Mouse (Mus musculus) kidney, postnatal 4 days (tissue): Measurements from ENCODE around the gene Mmp8.

Source experiments
- DNase-seq, 2 experiments: peaks; one replicate each; pipeline ENCODE4 v3.0.0; 2021; ENCODE audit warnings: mixed read lengths in 2 of 2

The Mmp8 gene

DNA sequence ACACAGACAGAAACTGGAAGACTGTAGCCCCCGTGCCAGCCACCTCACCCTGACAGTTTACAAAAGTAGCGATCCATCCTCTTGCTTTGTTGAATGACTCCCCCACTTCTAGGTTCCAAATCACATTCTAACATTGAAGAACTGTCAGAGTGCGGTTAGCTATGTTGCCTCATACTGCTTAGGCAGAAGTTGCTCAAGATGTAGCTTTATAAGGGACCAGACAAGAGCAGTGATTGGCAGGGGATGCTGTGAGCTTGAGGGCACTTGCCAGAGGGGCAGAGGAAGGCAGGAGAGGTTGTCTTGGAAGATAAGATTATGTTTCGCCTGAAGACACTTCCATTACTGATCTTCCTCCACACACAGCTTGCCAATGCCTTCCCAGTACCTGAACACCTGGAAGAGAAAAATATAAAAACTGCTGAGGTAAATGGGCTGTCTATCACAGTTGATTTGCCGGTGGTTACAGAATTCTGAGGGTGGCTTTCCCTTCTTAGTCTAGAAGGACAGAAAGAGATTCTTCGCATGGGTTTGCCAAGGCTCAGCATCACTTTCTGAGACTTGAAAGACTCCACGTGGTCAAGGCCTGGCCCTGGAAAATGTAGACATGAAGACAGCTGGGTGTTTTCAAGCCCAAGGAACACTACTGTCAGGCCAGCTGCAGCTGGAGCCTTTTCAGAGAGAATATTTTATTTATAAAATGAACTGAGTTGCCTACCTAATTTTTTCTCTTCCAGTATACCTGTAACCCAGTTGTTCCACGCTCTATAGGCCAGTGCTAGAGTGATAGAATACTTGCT is at the start of gene Mmp8:
Gene Mmp8 (plus strand): TSS at position 236 of the 797 bp plus-strand sequence.
- no peak for DNase-seq

DNA sequence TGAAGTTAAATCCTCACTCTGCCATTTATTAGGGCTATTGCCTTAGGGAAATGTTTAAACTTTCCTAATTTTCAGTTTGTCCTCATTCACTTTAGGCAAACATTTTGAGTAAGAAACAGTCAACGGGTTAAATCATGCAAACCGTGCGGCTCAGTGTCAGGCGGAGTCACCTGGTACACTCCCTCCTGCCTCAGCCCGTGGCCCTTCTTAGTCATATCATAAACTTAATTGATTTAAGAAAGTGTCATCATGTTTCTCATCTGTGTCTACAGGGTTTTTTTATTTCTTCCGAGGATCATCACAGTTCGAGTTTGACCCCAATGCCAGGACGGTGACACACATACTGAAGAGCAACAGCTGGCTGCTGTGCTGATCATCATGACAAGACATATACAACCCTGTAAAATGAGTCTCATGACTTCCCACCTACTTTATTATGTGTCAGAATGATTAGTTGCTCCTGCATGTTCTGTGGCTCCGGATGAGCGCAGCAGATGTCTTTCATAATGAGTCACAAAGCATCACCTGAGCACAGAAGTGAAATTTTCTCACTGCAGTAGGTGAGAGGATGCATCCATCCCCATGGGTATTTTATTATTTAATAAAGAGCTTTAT is 48.5 kb upstream of the Mmp8 start:
- no peak for DNase-seq

DNA sequence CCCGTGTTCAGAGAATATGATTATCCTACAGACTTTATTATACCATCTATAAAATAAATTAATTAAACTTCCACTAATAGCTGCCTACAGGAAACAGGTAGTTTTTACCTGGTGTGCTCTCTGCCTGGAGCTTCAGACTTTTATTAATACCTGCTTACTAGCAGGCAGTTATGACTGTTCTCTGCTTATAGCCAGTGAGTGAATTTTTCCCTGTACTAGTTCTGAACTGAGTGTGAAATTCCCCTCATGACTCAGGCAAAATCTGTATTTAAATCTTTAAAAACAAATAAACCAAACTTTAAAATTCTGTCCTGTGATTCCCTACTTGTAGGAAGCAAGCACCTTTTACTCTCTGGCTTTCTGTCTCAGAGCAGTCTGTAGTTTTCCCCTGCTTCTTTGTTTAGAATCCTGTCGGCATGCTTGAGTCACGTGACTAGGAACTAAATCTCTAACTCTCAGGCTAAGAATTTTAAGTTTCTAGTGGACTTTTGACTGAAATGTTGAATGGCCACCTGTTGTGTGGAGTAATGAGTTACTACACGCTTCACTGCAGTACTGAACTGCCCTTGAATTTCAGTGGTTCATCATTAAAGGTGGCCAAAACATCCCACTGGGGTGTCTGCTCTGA is 40.2 kb upstream of the Mmp8 start:
- no peak for DNase-seq

DNA sequence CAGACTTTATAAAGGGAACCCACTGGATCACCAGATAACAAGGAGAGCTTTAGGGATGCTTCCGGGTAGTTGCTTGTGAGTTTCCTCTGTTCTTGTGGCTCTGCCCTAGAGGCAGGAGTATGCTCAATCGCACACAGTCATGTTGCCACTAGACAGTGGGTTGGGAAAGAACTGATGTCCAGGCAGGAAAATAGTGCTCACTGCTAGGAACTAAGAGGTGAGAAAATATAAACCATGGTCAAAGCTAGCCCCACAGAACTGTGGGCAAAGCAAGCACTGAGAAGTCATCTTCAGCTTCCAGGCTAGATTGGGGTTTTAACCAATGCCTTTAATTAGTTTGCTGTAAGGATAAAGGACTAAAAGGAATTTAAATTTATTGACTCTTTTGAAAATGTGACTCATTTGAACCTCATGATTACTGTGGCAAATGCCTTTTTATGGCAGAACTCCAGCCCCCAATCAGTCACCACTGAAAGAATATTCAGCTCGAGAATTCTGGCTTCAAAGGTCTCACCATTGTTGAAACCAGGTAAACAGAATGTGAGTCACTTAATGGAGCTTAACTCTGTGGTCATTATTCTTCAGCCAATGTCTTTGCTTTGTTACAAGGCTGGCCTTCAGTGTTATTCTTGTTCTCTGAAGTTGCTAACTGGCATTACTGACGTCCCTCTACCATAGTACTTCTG is 31.9 kb upstream of the Mmp8 start:
- no peak for DNase-seq

DNA sequence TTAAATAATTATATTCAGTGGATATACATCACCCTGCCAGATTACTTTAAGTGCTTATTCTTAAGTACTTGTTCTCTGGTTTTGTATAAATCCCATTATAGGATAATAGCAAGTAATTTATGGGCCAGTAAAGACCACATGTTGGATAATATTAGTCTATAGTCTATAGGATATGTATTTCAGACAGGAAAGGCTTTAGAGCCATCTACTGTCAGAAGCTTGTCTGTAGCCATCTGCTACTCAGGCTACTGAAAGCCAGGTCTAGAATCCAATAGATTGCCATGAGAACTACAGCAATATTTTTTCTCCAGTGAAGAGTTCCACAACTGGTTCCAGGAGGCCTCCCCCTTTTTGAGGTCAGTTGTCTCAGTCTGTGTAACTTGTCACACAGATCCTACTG is 15.5 kb upstream of the Mmp8 start:
- no peak for DNase-seq

DNA sequence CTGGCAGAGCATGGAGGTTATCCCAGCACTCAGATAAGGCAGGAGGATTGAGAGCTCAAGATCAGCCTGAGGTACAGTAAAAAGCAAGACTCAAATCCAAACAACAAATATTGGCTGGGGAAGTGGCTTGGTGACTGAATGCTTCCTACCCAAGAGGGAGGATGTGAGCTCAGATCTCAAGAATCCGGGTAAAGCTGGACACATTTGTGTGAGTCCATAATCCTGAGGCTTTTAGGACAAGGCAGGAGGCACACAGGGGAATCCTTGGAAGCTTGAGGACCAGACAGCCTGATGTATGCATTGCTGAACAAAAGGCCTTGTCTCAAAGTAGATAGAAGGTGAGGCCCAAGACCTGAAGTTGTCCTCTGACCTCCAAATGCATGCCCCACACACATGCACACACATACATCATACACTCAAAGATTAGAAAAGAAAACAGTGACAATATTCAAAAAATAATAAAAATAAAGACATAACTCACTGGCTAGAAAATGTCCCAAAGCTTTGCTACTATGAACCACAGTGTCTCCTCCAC is 13.3 kb upstream of the Mmp8 start:
- peak in 1 of 2 experiments; percentile 12 for DNase-seq

DNA sequence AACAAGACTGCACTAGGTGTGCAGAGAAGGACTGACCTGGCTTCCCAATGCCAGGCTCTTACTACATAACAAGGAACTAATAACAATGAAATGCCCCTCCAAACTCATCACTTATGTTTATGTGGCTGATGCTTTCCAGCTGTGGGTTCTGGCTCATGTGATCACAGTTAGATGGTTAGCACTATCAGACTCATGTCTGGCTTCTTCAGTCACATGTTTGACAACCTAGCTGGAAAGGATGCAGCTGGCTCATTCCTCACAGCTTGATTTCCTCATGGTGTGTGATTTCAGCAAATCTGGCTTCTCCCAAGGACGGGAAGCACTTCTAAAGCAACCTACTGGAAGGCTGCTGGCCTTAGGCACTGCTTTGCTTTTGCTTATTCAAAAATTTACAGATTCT is 12.8 kb upstream of the Mmp8 start:
- peak; percentile 78 to 80 for DNase-seq

DNA sequence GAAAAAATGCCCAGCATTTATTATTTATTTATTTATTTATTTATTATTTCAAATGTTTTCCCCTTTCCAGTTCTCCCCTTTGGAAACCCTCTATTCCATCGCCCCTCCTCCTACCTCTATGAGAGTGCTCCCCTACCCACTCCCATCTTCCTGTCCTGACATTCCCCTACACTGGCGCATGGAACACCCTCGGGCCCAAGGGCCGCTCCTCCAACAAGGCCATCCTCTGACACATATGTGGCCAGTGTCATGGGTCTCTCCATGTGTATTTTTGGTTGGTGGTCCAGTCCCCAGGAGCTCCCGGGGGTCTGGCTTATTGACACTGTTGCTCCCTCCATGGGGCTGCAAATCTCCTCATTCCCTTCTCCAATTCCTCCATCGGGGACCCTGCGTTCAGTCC is 12.3 kb upstream of the Mmp8 start:
- DNase-seq = no peak

DNA sequence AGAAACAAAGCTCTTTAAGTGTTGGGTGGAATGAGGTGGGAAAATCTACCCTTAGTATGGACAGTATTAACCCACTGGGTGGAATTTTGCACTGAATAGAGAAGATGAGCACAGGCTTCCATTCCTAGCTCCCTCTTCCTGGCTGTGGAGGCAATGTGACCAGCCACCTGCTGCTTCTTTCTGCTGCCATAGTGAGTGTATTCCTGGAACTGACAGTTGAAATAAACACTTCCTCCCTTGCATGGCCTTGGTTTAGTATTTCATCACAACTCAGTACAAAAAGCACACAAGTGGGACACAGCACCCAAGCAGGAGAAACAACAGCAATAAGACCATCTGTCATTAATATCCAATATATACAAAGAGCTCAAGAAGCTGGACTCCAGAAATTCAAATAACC is 6.3 kb upstream of the Mmp8 start:
- DNase-seq = no peak

DNA sequence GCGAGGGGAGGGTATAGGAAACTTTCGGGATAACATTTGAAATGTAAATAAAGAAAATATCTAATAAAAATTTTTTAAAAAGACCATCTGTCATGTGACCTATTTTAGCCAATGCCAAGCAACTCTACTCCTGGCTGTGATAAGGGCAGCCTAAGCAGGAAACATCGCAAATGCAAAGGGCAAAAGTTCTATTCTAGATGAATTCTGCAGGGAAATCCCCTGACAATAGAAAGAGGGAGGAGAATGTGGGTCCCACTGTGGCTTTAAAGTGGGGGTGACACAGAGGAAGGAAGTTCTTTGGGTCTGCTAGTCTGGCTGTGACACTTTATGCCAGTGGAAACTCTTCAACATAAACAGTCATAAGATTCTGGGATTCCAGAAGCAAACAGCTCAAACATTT is 4.7 kb upstream of the Mmp8 start:
- no peak for DNase-seq

DNA sequence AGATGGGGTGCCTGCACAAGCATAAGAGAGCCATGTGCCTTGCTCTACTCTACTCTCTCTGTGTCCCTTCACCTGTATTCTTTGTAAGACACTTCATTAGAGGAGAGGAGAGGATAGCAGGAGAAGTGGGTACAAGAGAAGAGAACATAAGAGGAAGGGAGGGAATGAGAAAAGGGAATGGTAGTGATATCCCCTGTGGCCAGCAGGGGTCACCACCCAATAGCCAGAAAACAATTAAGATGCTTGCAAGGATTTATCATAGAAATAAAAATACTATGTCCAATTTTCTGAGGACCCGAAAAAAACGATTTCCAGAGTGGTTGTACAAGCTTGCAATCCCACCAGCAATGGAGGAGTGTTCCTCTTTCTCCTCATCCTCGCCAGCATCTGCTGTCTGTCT is 3.9 kb upstream of the Mmp8 start:
- peak; percentile 53 to 59 for DNase-seq

DNA sequence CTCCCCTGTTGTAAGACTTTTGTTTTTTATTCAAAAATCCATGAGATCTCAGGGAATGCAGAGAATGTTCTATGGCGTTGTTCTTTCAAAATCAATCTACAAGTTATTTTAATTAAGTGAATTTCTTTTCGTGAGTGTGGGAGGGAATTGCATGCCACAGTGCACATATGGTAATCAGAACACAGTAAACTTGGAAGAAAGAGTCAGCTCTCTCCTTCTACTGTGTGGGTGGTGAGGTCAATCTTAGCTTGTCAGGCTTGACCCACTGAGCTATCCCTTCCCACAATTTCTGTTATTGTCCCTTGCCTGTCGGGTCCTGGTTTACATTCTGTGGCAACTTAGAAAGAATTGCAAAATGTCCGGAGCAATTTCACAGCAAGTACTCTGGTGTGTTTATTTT is 1.8 kb downstream of the Mmp8 start:
- no peak for DNase-seq

DNA sequence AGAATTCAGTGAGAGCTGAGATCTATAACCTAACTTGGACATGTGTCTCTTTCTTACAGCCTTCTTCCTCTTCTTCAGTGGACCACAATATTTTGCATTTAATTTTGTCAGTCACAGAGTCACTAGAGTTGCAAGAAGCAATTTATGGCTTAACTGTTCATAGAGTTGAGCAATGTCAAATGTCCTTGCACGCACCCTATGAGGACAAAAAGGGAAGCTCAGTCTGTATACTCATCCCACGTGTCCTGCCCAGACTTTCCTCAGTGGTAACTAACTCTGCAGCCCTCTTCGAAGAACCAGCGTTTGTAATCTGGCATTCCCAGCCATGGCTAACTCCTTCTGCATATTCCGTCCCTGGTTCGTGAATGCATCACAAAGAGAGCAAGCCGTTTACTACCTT is 9.1 kb downstream of the Mmp8 start:
- DNase-seq = no peak

DNA sequence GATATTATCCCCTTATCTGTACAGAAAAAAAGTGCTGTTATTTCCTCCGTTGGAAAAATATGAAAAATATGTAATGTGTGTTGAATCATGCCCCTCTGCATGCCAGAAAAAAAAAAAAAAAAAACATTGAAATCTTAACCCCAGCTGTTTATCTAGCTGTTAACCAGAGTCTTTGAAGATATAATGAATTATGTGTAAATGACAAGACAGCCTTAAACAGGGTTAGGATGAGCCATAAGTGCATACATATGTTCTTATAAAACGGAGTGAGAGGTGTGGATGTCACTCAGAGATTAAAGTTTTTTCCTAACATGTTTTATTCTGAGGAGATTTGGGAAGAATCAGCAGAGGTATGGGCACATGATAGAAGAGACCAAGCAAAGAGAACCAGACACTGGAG is 9.7 kb downstream of the Mmp8 start:
- DNase-seq = no peak

DNA sequence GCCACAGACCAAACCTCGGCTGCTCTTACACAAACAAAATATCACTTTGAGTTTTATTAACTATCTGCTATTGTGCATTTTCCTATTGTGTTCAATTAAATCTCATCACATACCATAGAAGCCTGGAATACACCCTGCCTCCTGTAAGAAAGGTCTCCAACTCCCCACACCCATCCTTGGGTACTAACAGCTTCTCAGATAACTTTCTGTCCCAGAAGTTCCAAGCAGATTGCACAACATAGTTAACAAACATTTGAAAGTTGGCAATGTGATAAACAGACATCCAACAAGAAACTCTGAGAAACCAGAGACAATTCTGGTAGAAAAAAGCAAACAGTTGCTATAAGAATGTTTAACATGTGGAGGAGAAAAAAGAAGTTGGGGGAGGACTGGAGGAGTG is 12.2 kb downstream of the Mmp8 start:
- DNase-seq = no peak

DNA sequence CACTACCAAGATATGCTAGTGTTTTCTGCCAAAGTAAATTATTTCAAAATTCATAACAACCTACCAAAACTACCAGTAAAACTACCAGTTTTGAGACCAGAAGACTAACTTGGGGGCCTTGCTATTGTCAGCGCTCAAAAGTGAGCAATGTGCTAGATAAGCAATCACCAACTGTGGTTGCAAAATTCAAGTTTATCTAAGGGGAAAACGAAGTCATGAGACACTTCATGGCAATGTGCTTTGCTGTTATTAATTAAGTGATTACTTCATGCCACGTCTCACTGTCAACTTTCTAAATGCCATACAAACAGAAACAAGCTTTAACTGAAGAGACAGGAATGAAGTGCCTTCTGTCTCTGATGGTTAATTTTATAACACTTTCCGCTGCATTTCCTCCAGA is 12.9 kb downstream of the Mmp8 start, which contains the start of gene Mmp27:
Gene Mmp27 (plus strand): TSS at position 235 of the 400 bp plus-strand sequence.
- no peak for DNase-seq

DNA sequence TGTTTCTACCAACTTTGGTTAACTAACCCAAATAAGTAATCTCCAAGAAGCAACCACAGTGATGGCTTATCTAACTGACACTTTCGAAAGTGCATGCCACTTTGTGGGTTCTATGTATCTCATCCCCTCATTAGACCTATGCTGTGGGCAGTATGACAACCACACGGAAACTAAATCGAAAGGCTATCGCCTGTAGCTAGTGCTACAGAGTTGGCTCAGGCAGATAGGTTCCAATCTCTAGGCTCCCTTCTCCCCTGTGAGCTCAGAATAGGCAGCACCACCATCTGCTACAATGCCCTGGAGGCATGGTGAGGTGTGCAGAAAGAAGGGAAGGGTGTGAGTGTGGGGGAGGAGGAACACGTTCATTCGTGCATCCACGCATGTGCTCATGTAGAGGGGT is 13.9 kb downstream of the Mmp8 start:
- DNase-seq = no peak

DNA sequence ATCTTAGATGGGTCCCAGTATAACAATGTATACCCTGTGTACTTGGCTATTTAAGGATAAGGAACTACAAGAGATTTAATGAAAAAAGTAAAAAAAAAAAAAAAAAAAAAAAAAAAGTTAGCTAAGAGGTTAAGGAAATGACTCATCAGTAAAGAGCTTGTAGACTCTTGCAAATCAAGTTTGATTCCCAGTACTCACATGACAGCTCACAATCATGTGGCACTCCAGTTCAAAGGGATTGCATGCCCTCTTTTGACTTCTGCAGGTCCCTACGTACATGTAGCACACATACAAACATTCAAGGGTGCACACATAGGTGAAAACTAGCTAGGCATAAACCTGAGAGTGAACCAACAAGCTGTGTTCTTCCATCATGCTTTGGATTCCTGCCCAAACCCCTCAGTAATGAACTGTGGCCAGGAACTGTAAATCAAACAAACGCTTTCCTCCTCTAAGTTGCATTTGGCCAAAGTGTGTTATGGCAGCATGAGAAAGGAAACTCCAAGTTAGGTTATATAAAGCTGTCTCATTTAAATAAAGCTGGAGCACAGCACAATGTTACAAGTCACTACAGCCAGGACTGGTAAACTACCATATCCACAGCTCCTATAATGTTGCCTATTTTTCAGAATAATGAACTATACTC is 14.5 kb downstream of the Mmp8 start:
- peak in 1 of 2 experiments; percentile 10 for DNase-seq

DNA sequence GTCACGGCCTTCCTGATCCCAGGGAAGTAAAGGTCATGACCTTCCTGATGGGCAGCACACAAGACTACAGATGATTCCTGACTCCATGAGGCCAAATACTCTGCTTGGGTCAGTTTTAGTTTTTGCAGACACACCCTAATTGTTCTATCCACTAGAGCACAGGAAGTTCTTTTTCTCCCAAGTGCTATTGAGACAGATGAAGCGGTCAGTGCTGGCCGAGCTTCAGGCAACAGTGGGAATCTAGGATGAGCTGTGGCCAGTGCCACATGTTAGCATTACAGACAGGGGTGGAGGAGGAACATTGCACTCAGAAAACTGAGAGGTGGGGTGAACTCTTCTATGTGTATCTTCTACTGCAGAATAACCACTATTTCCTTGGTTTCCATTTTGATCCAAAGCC is 17.3 kb downstream of the Mmp8 start:
- no peak for DNase-seq

DNA sequence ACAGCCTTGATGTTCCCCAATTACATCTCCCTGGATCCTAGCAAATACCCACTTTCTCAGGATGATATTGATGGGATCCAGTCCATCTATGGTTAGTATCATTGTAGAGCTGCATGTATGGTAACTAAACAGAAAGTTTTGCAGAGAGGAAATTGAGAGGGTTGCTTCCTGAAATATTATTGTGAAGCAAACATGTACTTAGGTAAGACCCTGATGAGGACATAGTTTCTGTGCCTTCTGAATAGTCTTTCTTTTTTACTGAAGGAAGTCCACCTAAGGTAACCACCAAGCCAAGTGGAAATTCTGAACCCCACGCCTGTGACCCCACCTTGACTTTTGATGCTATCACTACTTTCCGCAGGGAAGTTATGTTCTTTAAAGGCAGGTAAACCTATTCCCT is 19.1 kb downstream of the Mmp8 start:
- no peak for DNase-seq

DNA sequence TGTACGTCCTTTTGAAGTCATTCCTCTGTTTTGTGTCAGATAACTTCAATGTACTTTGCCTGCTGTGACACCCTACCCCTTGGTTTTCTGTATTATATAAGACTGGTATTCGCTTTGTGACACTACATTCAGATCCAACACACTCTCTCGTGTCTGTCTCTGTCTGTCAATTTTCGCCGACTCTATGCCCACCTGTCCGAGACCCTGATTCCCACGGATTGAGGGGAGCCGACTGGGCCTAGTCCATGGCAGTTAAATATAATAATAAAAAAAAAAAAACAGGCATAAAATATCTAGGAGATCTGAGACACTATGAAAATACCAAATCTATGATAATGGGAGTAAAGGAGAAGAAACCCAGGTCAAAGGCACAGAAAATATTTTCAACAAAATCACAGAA is 31.8 kb downstream of the Mmp8 start:
- no peak for DNase-seq

DNA sequence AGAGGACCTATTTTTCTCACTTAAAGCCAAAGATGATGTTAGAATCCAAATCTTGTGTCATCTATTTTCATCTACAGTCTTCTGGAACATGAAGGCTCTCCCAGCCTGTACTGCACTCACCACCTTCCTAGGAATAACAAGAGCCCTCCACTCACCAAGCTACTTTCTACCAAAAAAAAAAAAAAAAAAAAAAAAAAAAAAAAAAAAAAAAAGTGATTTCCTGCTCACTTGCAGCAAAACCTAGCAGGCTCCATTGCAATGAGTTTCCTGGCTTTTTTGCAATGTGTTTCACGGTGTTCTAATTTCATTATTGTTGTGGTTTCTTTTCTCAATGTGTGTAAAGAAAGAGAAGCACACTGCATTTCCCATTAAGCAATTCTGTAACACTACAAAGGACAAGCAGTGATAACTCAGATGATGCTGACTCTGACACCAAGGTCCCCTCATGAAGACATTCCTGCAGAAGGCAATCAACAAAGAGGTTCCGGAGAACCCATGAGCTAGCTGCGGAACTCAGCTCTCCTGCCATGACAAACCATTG is 35.1 kb downstream of the Mmp8 start:
- no peak for DNase-seq
